Mouse (Mus musculus) liver, postnatal 0 days (tissue): ENCODE data around the gene Atad3a. TPM values are rescaled to one million over a fixed set of nuclear protein-coding genes. Genes with fewer than 3 reads are reported as not detected.
A peak's percentile ranks its signal among the peaks of the same experiment; 100 is the strongest.

ENCODE experiments used
- ATAC-seq: fragments of 200-750 bp; cut with Nextera tagmentation; 2 replicates; pipeline ENCODE4 v1.8.0; 2017; ENCODE audit warnings: mild to moderate bottlenecking, moderate library complexity
- DNase-seq: peaks from one replicate; pipeline ENCODE4 v3.0.0-alpha.2; 2016
- H3K27ac ChIP-seq: fragments of 300-500 bp; sonication (generic); 2 replicates; pipeline ENCODE4 v1.5.1; 2014; ENCODE audit warnings: antibody characterized with exemption, moderate library complexity, mild to moderate bottlenecking, low read depth
- H3K27me3 ChIP-seq: fragments of 300-500 bp; sonication (generic); 2 replicates; pipeline ENCODE4 v1.6.1; 2014; ENCODE audit warnings: low read length, control low read depth, mixed read lengths; ENCODE audit not compliant: insufficient read depth
- H3K36me3 ChIP-seq: fragments of 300-500 bp; sonication (generic); replicated peaks from 2 replicates; pipeline ENCODE4 v1.6.1; 2014; ENCODE audit warnings: mild to moderate bottlenecking, control low read depth, low read length, moderate library complexity, mixed read lengths; ENCODE audit not compliant: insufficient read depth
- H3K4me1 ChIP-seq: fragments of 300-500 bp; sonication (generic); 2 replicates; pipeline ENCODE4 v1.6.1; 2014; ENCODE audit warnings: antibody characterized with exemption, mild to moderate bottlenecking, control low read depth; ENCODE audit not compliant: insufficient read depth
- H3K4me2 ChIP-seq: fragments of 300-500 bp; sonication (generic); 2 replicates; pipeline ENCODE4 v1.6.1; 2014; ENCODE audit warnings: low read depth, mild to moderate bottlenecking, low read length, moderate library complexity, mixed read lengths
- H3K4me3 ChIP-seq: fragments of 300-500 bp; sonication (generic); 2 replicates; pipeline ENCODE4 v1.5.1; 2014; ENCODE audit warnings: low read depth, low read length
- H3K9ac ChIP-seq: fragments of 300-500 bp; sonication (generic); replicated peaks from 2 replicates; pipeline ENCODE4 v1.6.1; 2014; ENCODE audit warnings: mild to moderate bottlenecking, moderate library complexity
- H3K9me3 ChIP-seq: fragments of 300-500 bp; sonication (generic); 2 replicates; pipeline ENCODE4 v1.6.1; 2016; ENCODE audit warnings: mild to moderate bottlenecking, control low read depth, low read length, mixed read lengths
- CTCF ChIP-seq: sonication (generic); IDR thresholded peaks from 2 replicates; pipeline ENCODE4 v1.5.1; 2016; ENCODE audit warnings: antibody characterized with exemption, low read depth
- EP300 ChIP-seq: IDR thresholded peaks from 2 replicates; pipeline ENCODE4 v1.6.1; 2016; ENCODE audit warnings: antibody characterized with exemption, low read depth, mild to moderate bottlenecking
- WGBS: fragments of 180-500 bp; shearing (Covaris S2); extraction: QIAGEN DNeasy Blood & Tissue Kit; methylation state at CpG from one replicate; pipeline ENCODE4 v1.1.7; 2014; ENCODE audit not compliant: insufficient replicate concordance; 5-methylcytosine and 5-hydroxymethylcytosine counted together
- polyA plus RNA-seq: library from polyadenylated mRNA; unstranded; fragments of >200 nt; fragmentation: Nextera tagmentation; extraction: Ambion mirVana; gene quantifications from 2 replicates; pipeline ENCODE4 v1.2.1, GENCODE M21; 2015

The Atad3a gene
- polyA plus RNA-seq, 1 experiment from 2014 or later = 44.7 TPM

DNA sequence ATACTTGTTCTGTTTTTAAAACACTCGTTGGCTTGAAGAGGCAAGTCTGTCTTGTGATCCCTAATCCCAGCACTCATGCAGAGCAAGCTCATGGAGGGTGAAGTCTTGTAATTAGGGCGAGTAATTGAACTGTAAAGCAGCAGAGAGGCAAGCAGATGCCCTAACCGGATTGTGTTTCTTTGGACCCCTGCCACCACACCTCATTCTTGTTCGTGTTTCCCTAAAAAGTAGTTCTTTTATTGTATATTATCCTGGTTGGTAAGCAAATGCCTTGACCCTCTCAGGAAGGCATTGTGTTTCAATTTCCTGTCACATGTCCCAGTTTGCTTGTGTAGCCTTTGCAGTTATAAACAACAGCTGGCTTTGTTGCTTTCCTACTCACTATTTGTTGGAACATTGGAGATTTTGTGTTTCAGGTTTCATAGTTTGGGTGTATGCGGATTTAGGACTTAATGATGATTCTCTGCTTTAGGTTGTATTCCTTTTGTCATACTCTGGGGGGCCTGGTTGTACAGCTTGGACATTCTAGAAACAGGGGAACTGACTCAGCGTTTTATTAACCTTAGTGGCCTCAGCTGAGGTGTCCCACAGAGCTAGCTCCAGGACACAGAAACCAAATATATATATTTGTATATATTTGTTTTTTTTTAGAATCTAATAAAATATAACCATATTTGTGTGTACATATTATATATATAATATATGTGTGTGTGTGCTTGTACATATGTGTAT lies 50.2 kb downstream of the Atad3a start:
- no peaks in the 10 kb centered on the region for H3K27me3 ChIP-seq
- WGBS = 52% methylated on average over 6 of the region's 6 CpGs
- H3K27ac ChIP-seq = peak overlapping the region; percentile 49; the same call in 1 of the 2 replicates
- peaks cover 7% of the 10 kb centered on the region; the same call in 1 of the 2 replicates for H3K4me1 ChIP-seq
- H3K4me2 ChIP-seq = no peak overlapping the region
- ATAC-seq = peak; percentile 35
- no peak for TF ChIP-seq EP300
- no peak for TF ChIP-seq CTCF
- no peak overlapping the region for H3K4me3 ChIP-seq
- H3K9ac ChIP-seq = peak overlapping the region; percentile 16; the same call in 1 of the 2 replicates
- DNase-seq = no peak
- H3K36me3 ChIP-seq = peaks cover 7% of the 10 kb centered on the region
- H3K9me3 ChIP-seq = no peaks in the 10 kb centered on the region

DNA sequence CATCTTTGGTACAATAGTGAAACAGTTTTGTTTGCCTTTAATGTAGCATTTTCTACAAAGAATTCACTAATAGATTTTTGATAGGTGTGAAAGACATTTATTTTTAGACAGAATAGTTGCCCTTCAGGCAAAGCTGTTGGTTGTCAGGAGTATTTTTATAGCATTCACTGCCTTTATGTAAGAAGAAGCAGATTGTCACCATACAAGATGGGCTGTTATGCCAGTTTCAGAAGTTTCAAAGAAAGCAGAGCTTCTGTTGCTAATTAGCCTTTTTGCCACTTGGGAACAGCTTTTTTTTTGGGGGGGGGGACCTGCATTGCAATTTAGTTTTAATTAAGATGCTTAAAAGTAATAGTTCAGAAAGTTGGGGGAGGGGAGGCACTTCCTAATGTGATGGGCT lies 51.9 kb downstream of the Atad3a start:
- TF ChIP-seq CTCF (no peak), EP300 (no peak)
- Histone ChIP-seq H3K36me3 (no peaks in the 10 kb centered on the region; the same call in 1 of the 2 replicates), H3K4me2 (no peak overlapping the region), H3K4me3 (no peak overlapping the region), H3K9ac (no peak overlapping the region), H3K4me1 (peaks cover 7% of the 10 kb centered on the region; the same call in 1 of the 2 replicates), H3K9me3 (no peaks in the 10 kb centered on the region), H3K27me3 (no peaks in the 10 kb centered on the region), H3K27ac (no peak overlapping the region)
- ATAC-seq = no peak
- no peak for DNase-seq

DNA sequence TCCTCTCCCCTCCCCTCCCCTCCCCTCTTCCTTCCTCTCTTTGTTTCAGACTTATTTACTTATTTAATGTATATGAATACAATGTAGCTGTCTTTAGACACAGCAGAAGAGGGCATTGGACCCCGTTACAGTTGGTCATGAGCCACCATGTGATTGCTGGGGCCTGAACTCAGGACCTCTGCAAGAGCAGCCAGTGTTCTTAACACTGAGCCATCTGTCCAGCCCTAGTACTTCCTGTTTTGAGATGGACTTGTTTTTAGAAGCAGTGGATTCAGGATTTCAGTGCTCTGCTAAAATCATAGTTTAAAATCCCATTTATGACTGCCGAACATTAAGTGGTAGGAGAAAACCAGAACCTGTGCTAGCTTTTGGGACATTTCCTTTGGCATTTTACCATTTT lies 52.3 kb downstream of the Atad3a start:
- no peak for ATAC-seq
- H3K4me2 ChIP-seq = no peak overlapping the region
- no peaks in the 10 kb centered on the region for H3K9me3 ChIP-seq
- TF ChIP-seq CTCF = no peak
- TF ChIP-seq EP300 = no peak
- H3K27me3 ChIP-seq = no peaks in the 10 kb centered on the region
- WGBS = 57% methylated on average over 2 of the region's 2 CpGs
- no peak for DNase-seq
- no peak overlapping the region for H3K9ac ChIP-seq
- peaks cover 10% of the 10 kb centered on the region; the same call in 1 of the 2 replicates for H3K4me1 ChIP-seq
- no peak overlapping the region for H3K4me3 ChIP-seq
- no peak overlapping the region for H3K27ac ChIP-seq
- H3K36me3 ChIP-seq = no peaks in the 10 kb centered on the region; the same call in 1 of the 2 replicates

DNA sequence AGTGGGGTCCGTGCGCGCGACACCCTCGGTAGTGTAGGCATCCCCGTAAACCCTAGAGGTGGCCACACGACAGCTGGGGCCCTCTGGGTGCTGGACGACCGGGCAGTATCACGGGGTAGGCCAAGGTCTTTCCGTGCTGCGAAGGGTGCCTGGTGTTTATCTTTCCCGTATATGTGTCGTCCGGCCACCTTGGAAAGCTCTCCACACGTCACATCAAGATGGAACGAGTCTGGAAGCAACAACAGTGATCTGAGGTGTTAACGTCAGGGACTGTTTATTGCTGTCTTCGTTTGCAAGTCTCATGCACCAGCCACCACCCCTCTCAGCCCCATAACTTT lies 55.3 kb downstream of the Atad3a start:
- H3K27ac ChIP-seq = peak overlapping the region; percentile 95
- WGBS = 0% methylated on average over 19 of the region's 19 CpGs
- no peaks in the 10 kb centered on the region for H3K9me3 ChIP-seq
- peak overlapping the region; percentile 80 for H3K4me2 ChIP-seq
- no peak for DNase-seq
- H3K36me3 ChIP-seq = no peaks in the 10 kb centered on the region; the same call in 1 of the 2 replicates
- H3K27me3 ChIP-seq = no peaks in the 10 kb centered on the region
- ATAC-seq = no peak; the same call in 1 of the 2 replicates
- H3K9ac ChIP-seq = peak overlapping the region; percentile 86
- peaks cover 11% of the 10 kb centered on the region; the same call in 1 of the 2 replicates for H3K4me1 ChIP-seq
- TF ChIP-seq EP300 = no peak
- TF ChIP-seq CTCF = no peak
- peak overlapping the region; percentile 86 for H3K4me3 ChIP-seq

DNA sequence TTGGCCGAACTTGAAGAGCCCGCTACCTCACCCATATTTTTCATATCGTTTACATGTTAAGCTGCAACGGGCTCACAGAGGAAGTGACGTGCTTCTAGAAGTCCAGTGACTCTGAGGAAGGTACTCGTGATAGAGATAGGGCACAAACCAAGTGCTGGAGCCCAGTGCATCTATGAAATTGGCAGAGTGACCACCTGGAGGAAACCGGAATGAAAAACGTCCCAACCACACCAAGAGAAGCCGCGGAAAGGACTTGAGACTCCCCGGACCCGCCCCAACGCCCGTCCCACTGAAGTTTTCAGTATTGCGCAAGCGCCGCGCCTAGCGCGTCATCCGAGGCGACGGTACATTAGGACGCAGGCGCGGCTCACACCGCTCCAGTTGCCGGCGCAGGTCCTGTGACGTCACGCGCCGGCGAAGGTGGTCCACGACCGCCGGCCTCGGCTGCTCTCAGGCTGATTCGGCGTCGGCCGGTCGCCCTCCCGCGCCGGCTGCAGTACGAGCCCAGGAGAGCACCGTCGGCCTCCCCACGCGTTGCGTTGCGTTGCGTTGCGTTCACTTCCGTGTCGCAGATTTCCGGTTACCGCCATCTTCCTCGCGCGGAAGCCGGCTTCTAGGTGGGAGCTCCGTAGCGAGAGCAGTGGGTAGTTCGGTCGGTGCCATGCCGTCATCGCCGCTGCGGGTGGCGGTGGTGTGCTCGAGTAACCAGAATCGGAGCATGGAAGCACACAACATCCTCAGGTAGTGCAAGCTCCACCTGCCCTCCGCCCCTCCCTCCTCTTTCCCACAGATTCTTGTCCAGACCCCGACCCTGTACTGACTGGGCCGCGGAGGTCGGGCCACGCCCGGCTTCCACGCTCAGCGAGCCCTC lies 55.9 kb downstream of the Atad3a start, which contains the start of gene Ssu72:
Gene Ssu72, plus strand, starts transcription at position 80 of the 871 bp plus-strand sequence.
- DNase-seq (peak; percentile 95), ATAC-seq (peak; percentile 94)
- peak within 1 kb of the TSS; percentile 80 for H3K4me2 ChIP-seq
- 1% methylated on average over 78 of the region's 83 CpGs for WGBS
- peak within 1 kb of the TSS; percentile 95 for H3K27ac ChIP-seq
- no peak for TF ChIP-seq CTCF
- TF ChIP-seq EP300 = no peak
- peak within 1 kb of the TSS; percentile 86 for H3K9ac ChIP-seq
- peaks cover 11% of the 10 kb centered on the region; the same call in 1 of the 2 replicates for H3K4me1 ChIP-seq
- no peaks in the 10 kb centered on the region for H3K9me3 ChIP-seq
- peak within 1 kb of the TSS; percentile 86 for H3K4me3 ChIP-seq
- H3K27me3 ChIP-seq = no peaks in the 10 kb centered on the region
- no peaks in the 10 kb centered on the region; the same call in 1 of the 2 replicates for H3K36me3 ChIP-seq

DNA sequence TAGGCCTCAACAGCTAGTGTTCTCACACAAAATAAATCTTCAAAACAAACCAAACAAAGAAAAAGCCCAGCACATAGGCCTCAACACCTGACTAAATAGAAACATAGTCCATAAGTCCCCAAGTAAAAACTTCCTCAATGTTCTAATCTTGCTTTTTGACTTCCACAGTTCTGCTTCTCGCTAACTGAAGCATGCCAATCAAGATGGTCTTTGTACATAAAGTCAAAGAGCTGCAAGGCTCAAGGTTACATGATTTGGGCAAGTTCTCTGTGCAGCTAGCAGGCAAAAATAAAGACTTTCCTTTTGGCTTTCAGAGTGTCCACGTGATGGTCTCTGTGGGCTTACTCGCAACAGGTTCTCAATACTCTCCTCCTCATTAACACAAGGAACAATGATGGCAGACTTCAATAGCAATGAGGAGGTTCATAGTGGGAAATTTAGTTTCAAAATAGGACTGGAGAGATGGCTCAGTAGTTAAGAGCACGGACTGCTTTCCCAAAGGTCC lies 57.4 kb downstream of the Atad3a start:
- no peaks in the 10 kb centered on the region; the same call in 1 of the 2 replicates for H3K36me3 ChIP-seq
- H3K27ac ChIP-seq = peak overlapping the region; percentile 95; the same call in 1 of the 2 replicates
- DNase-seq (no peak), ATAC-seq (no peak)
- WGBS = 90% methylated on average over 4 of the region's 4 CpGs
- H3K27me3 ChIP-seq = no peaks in the 10 kb centered on the region
- peaks cover 11% of the 10 kb centered on the region; the same call in 1 of the 2 replicates for H3K4me1 ChIP-seq
- no peak overlapping the region for H3K4me2 ChIP-seq
- H3K9ac ChIP-seq = no peak overlapping the region
- H3K4me3 ChIP-seq = no peak overlapping the region
- H3K9me3 ChIP-seq = no peaks in the 10 kb centered on the region
- TF ChIP-seq EP300 = no peak
- no peak for TF ChIP-seq CTCF
